Mouse (Mus musculus) megakaryocyte, embryonic 14.5 days (primary cell): ENCODE results near the gene Mov10.

Experiments used
- FLI1 ChIP-seq: IDR thresholded peaks from 2 replicates; pipeline ENCODE4 v1.6.1; 2012; ENCODE audit warnings: low read length, inconsistent platforms, mixed read lengths
- GATA1 ChIP-seq: IDR thresholded peaks from 3 replicates; pipeline ENCODE4 v1.6.1; 2012; ENCODE audit warnings: mixed read lengths, low read length, inconsistent platforms, borderline replicate concordance

DNA sequence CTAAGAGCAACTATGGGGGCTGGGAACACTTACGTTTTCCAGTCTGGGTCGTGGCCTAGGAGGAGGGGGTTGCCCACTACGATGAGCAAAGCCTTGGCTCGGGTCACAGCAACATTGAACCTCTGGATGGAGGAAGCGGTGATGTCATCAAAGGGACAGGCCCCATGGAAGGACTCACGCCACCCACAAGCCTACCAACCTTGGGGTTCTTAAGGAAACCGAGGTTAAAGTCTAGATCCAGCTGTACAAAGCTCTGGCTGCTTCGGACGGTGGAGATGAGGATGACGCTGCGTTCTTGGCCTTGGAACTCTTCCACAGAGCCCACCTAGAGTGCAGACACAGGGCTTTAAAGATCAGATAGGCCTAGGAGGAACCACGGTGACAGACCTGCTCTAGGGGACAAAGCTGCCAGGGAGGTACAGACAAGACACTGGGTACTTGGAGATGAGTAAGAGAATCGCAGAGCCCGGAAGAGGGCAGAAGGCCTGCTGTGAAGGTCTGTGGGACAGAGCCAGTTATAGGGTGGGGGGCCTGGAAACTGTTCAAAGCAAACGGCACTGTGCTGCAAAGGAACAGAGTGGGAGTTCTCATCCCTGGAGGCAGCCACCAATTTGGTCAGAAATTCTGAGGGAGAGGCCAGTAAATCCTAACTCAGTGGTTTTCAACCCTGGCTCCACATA is 22.6 kb downstream of the Mov10 start:
- TF ChIP-seq GATA1 (no peak), FLI1 (no peak)
